Mouse (Mus musculus) cerebellum, postnatal 25 days (tissue): ENCODE measurements around the gene Kdm5c.
"Not testable (repeated sequence)": the region's sequence is repeated elsewhere in the genome, so short reads cannot be mapped to it uniquely, and the experiment has no call there.

ENCODE experiments used
- DNase-seq, 2 experiments: peaks; one replicate each; pipeline ENCODE4 v3.0.0; 2021; ENCODE audit warnings: mixed read lengths in 2 of 2

The Kdm5c gene

GRCm38 (mm10) chrX:152287026-152287425, 54.2 kb downstream of the Kdm5c start:
- not testable (repeated sequence) for DNase-seq

- no peak for DNase-seq
Measured at GRCm38 (mm10) chrX:152306224-152306623, 73.4 kb downstream of the Kdm5c start.

GRCm38 (mm10) chrX:152307371-152307770, 74.6 kb downstream of the Kdm5c start:
- no peak for DNase-seq

- peak; percentile 47 to 51 for DNase-seq
Measured at GRCm38 (mm10) chrX:152307942-152308341, 75.1 kb downstream of the Kdm5c start.

GRCm38 (mm10) chrX:152320535-152320934, 87.7 kb downstream of the Kdm5c start:
- DNase-seq, result no peak

- DNase-seq, result no peak
Measured at GRCm38 (mm10) chrX:152322776-152323175, 90.0 kb downstream of the Kdm5c start.

GRCm38 (mm10) chrX:152323584-152323983, 90.8 kb downstream of the Kdm5c start:
- peak in 1 of 2 experiments; percentile 21 for DNase-seq
